Mouse (Mus musculus): ENCODE results near the gene Gm14190.
"Not testable (repeated sequence)": the region's sequence is repeated elsewhere in the genome, so short reads cannot be mapped to it uniquely, and the experiment has no call there.

Gm14190 gene

DNA sequence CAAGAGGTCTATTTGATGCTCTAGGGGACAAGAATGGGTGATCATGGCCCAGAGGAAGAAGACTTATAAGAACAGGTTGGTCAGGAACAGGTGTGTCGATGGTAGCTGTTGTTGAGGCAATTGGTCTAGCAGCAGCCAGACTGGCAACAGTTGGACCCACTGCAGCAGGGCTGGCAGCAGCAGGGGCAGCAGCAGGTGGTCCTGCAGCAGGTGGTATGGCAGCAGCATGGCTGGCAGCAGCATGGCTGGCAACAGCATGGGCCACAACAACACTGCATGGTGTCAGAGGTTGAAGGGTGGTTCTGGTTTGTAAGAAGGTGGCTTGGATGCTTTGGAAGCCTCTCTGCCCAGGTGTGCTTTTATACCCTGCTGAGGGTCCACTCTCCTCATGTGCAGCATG lies at the start of gene Gm14190:
Gene Gm14190, minus strand, starts transcription at position 278 of the 400 bp plus-strand sequence.
- no peak for DNase-seq (ENCODE audit: low read depth)

DNA sequence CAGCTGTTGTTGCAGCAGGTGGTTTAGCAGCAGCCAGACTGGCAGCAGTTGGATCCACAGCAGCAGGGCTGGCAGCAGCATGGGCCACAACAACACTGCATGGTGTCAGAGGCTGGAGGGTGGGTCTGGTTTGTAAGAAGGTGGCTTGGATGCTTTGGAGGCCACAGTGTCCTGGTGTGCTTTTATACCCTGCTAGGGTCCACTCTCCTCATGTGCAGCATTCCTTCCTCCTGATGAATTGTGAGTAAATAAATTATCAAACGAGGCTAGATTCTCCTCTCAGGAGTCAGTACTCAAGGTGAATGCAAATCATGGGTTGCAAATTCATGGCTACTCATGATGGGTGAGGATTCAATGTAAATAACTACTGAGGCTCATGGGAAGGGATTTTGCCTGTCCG lies 43.6 kb upstream of the Gm14190 start, which contains the start of gene Gm14180:
Gene Gm14180, minus strand, starts transcription at position 101 of the 400 bp plus-strand sequence.
- no peak for DNase-seq (ENCODE audit: low read depth)

DNA sequence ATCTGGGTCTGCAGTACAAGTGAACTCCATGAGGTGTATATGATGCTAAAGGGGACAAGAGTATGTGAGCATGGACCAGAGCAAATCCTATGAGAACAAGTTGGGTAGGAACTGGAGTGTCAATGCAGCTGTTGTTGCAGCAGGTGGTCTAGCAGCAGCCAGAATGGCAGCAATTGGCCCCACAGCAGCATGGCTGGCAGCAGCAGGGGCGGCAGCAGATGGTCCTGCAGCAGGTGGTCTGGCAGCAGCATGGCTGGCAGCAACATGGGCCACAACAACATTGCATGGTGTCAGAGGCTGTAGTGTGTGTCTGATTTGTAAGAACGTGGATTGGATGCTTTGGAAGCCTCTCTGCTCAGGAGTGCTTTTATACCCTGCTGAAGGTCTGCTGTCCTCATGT lies 33.5 kb upstream of the Gm14190 start:
- DNase-seq (ENCODE audit: low read depth), result no peak

DNA sequence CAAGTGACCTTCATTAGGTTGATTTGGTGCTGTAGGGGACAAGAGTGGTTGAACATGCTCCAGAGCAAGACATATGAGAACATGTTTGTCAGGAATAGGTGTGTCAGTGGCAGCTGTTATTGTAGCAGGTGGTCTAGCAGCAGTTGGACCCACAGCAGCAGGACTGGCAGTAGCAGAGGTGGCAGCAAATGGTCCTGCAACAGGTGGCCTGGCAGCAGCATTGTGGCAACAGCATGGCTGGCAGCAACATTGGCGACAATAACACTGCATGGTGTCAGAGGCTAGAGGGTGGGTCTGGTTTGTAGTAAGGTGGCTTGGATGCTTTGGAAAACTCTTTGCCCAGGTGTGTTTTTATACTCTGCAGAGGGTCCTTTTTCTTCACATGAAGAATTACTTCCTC lies 28.2 kb upstream of the Gm14190 start:
- DNase-seq (ENCODE audit: low read depth), result no peak

DNA sequence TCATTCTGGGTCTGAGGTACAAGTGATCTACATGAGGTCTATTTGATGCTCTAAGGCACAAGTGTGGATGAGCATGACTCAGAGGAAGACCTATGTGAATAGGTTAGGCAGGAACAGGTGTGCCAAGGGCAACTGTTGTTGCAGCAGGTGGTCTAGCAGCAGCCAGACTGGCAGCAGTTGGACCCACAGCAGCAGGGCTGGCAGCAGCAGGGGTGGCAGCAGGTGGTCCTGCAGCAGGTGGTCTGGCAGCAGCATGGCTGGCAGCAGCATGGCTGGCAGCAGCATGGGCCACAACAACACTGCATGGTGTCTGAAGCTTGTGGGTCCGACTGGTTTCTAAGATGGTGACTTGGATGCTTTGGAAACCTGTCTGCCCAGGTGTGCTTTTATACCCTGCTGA lies 5.3 kb downstream of the Gm14190 start:
- DNase-seq (ENCODE audit: low read depth), result not testable (repeated sequence)

DNA sequence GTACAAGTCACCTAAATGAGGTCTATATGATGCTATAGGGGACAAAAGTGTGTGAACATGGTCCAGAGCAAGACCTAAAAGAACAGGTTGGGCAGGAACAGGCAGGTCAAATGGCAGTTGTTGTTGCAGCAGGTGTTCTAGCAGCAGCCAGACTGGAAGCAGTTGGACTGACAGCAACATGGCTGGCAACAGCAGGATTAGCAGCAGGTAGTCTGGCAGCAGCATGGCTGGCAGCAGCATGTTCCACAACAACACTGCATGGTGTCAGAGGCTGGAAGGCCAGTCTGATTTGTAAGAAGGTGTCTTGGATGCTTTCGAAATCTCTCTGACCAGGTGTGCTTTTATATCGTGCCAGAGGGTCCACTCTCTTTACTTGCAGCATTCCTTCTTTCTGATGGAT lies 7.1 kb downstream of the Gm14190 start:
- DNase-seq (ENCODE audit: low read depth), result no peak

DNA sequence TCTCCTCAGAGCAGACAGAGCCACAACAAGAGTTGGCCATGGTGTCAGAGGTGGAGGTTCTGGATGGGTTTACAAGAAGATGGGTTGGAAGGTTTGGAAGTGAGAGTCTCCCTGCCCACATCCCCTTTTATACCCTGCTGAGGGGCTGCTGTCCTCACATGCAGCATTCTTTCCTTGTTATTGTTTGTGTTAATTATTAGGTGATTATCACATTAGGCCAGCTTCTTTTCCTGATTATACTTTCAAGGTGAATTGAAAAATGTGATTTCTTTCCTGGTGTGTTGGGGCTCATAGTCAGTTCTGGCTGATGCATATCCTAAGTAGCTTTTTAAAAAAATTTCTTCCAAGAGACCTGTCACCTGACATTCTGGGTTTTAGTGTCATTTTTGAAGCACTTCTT lies 24.7 kb downstream of the Gm14190 start, which contains the start of gene Krtap4-6:
Gene Krtap4-6, minus strand, starts transcription at position 101 of the 400 bp plus-strand sequence.
- no peak for DNase-seq (ENCODE audit: low read depth)

DNA sequence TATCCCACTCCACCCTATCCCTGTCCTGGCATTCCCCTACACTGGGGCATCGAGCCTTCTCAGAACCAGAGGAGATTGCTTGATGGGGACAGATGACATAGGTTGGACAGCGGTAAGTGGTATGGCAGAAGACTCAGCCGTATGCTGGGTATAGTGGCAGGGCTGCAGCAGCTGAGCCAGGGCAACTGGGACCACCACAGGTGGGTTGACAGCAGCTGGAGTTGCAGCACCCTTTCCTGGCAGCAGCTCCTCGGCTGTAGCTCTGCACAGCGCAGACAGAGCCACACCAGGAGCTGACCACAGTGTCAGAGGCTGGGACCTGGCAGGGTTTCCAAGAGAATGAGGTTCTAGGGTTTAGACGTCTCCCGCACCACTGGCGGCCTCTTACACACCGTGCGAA lies 27.7 kb downstream of the Gm14190 start:
- DNase-seq (ENCODE audit: low read depth), result no peak

DNA sequence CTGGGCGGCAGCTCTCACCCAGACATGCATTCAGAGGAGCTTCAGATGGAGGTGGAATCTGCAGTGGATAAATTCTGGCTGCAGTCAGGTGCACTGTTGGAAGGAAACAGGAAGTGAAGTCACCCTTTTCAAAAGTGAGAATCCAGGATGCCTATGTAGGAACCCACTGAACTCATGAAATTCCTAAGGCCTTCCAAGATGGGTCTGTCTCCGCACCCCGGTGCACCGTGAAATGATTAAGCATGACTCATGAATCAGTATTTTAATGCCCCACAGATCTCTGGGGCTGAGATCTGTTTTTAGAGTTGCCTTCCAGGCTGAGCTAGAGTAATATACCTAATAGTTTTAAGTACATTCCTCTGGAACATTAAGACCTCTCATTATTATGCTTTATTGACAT lies 31.3 kb downstream of the Gm14190 start:
- DNase-seq (ENCODE audit: low read depth), result no peak

DNA sequence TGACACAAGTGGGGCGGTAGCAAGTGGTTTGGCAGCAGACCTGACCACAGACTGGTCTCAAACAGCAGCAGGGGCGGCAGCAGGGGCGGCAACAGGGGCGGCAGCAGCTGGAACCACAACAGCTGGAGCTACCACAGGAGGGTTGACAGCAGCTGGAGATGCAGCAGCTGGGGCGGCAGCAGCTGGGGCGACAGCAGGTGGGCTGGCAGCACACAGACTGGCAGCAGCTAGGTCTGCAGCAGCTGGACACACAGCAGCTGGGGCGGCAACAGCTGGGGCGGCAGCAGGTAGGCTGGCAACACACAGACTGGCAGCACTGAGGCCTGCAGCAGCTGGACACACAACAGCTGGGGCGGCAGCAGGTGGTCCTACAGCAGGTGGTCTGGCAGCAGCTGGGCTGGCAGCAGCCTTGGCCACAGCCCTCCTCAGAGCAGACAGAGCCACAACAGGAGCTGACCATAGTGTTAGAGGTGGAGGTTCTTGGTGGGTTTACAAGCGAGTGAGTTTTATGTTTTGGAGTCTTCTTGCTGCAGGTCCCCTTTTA lies 32.0 kb downstream of the Gm14190 start, which contains the start of gene Gm11563:
Gene Gm11563, minus strand, starts transcription at position 494 of the 544 bp plus-strand sequence.
- DNase-seq (ENCODE audit: low read depth), result not testable (repeated sequence)

DNA sequence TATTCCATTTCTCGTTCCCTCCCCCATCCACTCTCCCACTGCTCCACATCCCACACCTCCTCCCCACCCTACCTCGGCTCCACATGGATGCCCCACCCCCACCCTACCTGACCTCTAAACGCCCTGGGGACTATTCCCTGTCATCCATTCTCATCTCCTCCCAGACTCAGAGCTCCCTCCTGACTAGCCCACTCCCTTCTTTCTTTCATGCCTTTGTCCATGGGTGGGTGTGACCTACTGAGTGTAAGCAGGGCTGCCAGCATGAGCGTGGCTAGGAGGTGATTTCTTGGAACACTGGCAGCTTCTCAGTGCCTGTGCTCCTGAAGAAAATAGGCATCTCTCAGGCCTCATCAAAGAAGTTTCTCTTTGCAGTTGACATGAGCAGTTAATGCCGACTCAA lies 33.5 kb downstream of the Gm14190 start:
- DNase-seq (ENCODE audit: low read depth), result no peak

DNA sequence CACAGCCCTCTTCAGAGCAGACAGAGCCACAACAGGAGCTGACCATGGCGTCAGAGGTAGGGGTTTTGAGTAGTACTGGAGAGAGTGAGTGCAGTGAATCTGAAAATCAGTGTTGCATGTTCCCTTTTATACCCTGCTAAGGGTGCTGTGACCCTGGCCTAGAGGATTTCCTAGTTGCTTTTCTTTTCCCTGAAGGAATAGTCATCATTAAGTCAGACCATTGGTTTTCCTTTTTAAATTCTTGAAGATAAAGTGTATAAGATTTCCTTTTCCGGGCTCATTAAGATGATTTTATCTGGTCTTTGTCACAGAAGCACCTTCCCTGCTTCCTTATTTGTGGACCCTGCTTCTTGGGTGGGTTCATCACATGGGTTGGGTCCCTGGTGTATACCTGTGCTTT lies 40.4 kb downstream of the Gm14190 start, which contains the start of gene Gm11555:
Gene Gm11555, minus strand, starts transcription at position 101 of the 400 bp plus-strand sequence.
- DNase-seq (ENCODE audit: low read depth), result no peak

DNA sequence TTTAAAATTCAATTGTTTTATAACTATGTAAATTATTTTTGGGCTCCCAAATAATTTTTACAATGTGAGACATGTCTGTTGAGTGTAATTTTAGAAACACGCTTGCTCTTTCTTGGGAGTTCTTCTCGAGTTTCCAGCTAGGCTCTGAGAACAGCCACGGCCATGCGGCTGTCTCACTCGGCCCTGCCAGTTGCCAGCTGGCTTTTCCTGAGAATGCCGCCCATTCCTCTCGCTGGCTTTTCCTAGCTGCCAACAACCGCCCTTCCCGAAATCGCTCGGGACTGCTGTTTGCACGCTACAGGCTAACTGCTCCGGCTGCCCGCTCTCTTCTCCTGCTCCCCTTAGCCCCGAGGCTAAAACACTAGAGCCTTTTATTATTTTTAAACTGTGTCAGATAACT lies 44.1 kb downstream of the Gm14190 start:
- no peak for DNase-seq (ENCODE audit: low read depth)

DNA sequence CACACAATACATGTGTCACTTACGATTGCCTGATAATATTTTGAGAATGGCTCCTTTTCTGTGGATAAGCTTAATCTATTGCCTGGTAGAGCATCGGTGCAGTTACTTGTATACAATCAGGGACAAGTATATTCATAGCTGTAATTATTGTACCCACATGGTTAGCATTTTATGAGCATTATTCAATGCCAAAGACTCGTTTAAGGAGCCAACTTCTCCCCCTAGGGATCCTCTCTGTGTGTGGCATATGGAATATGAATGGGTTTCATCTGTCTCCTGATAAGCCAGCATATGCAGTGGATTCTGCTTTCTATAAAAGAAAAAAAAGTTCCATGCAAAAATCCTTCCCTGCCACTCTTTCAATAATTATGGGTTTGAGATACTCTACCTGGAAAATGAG lies 46.2 kb downstream of the Gm14190 start:
- DNase-seq (ENCODE audit: low read depth), result no peak

DNA sequence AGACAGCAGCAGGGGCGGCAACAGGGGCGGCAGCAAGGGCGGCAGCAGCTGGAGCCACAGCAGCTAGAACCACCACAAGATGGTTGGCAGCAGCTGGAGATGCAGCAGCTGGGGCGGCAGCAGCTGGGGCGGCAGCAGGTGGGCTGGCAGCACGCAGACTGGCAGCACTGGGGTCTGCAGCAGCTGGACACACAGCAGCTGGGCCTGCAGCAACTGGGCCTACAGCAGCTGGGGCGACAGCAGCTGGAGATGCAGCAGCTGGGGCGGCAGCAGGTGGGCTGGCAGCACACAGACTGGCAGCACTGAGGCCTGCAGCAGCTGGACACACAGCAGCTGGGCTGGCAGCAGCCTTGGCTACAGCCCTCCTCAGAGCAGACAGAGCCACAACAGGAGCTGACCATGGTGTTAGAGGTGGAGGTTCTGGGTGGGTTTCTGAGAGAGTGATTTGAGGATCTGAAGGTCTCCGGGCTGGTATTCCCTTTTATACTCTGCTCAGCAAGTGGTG lies 46.9 kb downstream of the Gm14190 start, which contains the start of gene Krtap4-7:
Gene Krtap4-7, minus strand, starts transcription at position 455 of the 505 bp plus-strand sequence.
- DNase-seq (ENCODE audit: low read depth), result not testable (repeated sequence)

DNA sequence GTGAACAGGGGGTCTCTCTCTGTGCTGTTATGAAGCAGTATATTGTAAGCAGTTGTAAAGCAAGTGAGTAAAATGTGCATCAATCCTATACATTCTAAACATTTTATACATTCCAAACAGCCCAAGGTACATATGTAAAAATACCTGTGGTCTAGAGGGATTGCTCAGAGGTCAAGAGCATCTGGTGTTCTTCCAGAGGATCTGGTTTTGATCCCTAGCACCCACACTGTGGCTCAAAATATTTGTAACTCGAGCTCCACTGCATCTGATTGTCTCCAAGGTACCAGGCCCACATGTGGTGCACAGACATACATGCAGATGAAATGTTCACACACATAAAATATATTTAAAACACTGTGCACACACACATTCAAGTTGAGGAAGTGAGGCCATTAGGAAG lies 49.6 kb downstream of the Gm14190 start:
- no peak for DNase-seq (ENCODE audit: low read depth)
